Mouse (Mus musculus) urinary bladder, postnatal 10 days (tissue): ENCODE results near the gene Ica1.

ENCODE experiments used
- DNase-seq: peaks from one replicate; pipeline ENCODE4 v3.0.0; 2022; ENCODE audit warnings: low spot score

The Ica1 gene

DNA sequence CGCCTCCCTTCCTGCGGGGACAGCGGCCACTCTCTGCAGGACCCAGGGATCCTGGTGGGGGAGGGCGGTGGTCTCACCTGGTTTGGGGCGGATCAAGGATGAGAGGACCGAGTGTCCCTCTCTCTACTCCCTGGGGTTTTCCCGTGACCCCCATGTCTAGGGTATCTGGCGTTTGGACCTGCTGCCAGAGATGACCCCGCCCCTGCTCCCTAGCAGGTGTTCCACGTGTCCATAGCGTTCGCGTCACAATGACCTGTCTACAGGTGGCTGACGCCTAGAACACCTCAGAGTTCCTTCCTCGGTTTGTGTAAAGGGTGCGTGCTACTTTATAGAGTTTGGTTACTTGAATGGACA lies at the start of gene Ica1:
Ica1 (minus strand) TSS at position 193 of the 354 bp plus-strand sequence.
- no peak for DNase-seq

DNA sequence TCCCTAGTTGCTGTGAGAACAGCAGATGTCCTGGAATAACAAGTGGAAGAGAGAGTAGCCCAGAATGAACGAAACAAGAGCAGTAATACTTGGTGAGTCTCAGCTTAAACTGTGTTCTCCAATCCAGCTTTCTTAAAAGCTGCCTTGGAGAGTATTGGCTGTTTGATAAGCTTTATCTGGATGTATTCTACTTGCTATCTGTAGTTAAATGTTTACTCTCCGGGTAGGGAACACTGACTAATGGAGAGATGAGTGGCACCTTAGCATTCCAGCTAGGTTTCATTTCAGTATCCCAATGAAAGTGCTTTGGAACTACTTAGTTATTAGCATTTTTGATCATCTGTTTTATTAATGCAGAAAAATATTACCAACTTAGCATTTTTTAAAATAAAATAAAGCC lies 41.6 kb upstream of the Ica1 start:
- DNase-seq: no peak

DNA sequence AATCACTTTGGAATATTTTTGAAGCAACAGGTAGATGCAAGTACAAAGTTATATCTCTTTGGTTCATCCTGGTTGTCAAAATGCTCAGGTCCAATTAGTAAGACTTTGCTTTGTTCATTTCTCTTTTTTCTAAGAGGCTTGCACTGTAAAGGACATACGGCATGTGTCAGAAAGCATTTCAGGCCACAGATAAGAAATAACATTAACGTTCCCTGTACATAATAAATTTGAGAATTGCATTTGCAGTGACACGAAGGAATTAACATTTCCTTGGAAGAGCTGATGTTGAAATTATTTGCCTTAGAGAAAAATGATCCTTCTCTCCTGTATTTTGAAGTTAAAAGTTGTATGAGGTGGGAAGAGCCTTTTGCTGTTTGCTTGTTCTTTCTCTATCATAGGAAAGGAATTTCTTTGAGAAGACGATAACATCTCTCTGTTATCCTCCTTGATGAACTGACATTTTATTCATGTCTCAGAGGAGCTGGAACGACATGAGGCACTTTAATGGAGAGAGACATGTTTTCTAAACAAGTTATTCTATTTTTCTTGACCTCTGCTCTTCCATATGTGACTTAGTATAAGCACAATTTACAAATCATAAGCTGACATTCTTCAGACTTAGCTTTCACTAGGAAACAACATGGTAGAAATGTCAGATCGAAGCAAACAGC lies 36.2 kb upstream of the Ica1 start:
- no peak for DNase-seq

DNA sequence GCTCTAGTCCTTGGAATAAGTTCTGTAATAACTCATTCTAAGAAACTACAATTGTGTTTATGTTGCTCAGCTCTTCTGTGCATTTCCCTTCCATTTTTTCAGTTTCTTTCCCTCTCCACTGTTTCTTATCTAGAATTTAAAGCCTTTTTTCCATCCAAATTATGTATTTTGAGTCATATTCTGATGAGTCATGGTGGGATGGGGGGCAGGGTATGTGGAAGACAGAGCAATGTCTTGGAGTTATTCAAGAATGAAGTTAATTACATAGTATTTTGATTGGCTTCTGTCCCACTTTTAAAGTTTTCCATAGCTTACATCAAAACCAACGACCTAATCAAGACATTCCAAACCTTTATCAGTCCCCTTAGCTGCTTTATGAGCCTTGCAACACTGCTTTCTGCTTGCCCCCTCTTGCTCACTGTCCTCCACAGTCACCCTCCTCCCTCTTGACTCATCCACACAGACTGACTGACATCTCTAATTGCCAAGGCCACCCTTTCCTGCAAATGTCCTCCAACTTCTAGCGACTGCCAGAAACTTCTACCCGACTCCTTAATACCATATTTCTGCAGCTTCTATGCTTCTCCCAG lies 24.4 kb upstream of the Ica1 start:
- DNase-seq: no peak

DNA sequence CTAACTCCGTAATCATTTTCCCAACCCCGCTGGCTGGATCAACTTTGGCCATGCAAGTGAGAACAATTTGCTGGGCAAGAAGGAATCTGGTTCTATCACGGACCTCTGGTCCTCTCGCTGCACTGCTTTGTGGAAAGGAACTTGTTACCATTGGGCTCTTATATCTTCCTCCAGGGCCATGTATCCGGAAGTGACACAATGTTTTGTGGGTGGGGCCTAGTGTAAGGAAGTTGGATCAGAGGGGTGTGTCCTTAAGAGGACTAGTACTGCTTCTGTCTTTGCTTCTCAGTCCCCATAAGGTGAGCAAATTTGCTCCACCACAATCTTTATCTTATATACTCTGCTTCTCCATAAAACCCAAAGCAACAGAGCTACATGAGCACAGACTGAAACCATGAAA lies 14.1 kb upstream of the Ica1 start:
- no peak for DNase-seq

DNA sequence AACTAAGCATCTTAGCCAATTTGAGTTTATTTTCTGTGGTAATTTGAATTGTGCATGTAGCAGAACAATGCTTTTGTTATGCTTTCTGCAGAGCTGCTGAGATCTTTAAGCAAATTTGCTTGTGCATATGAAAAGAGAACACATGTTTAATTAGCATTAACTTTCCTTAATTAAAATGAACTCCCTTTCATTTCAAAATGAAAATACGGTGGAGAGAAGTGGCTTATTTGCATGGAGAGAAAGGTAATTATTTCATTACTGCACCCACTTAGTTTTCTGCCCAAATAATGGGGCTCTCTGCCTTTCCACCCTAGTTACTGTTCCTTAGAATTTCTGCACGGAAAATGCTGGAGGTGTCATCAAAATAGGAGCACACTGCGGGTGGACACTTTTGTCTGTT lies 13.5 kb upstream of the Ica1 start:
- DNase-seq: no peak

DNA sequence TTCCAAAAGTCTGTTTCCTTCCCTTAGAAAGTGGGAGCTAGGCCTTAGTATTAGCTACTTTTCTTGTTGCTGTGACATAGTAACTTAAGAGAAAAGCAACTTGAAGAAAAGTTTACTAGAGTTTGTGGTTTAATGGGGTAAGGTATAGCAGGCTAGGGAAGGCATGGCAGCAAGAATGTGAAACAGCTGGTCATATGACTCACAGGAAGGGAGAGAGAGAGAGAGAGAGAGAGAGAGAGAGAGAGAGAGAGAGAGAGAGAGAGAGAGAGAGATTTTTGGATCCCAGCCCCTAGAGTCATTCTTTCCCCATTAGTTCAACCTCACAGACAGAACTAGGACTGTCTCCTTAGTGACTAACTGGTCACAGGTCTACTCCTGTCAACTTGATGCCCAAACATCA lies 2.3 kb upstream of the Ica1 start:
- DNase-seq: no peak

DNA sequence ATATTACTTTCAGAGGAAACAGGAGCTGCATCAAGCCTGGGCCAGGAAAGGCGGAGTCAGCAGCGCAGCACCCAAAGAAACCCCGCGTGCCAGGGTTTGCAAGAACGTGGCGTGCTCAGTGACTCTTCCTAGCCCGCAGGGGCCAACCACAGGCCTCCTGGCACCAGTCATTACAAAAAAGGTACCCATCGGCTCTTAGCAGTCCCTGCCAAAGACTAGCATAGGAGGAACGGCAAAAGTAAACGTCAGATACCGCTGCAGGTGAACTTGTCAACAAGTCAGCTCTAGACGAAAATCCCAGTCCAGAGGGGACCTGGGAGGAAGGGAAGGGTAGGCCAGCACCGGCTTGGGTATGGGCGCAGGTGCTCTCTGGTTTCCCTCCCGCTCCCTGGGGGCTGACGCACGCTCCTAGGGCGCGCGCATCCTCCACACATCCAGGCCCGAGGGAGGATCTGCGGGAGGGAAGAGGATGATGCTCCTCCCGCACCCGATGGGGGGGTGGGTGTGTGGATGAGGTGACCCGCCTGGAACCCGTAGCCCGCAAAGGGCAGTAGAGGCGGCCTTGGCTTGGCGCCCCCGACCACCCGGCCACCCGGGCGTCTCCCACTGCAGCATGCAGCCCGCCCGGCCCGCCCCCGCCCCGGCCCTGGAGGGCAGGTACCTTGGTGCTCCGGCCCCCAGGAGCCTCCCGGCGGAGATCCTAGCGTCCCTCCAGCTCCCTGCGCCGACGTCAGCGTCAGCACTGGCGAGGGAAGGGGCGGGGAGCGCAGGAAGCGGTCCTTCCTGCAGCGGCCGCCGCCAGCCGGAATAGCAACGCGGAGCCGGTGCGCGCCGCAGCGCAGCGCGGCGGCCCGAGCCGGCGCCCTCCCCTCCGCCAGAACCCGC lies 635 bp downstream of the Ica1 start:
- DNase-seq: no peak

DNA sequence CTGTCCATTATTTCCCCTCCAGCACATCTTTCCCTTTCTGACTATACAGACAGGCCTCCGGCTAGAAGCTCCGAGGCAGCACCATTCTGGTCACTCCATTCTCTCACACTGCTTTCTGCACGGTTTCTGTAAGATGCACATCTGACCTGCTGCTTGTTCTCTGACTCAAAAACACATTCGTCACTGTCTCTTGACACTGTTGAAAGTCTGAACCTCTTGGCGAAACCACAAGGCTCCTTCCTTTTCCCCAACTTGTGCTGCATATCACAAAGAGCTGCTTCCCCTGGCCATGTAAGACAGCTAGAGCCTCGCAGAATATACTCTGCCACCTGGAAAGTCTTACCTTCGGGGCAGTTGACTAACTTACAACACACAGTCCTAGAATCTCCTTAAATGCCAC lies 6.7 kb downstream of the Ica1 start:
- no peak for DNase-seq

DNA sequence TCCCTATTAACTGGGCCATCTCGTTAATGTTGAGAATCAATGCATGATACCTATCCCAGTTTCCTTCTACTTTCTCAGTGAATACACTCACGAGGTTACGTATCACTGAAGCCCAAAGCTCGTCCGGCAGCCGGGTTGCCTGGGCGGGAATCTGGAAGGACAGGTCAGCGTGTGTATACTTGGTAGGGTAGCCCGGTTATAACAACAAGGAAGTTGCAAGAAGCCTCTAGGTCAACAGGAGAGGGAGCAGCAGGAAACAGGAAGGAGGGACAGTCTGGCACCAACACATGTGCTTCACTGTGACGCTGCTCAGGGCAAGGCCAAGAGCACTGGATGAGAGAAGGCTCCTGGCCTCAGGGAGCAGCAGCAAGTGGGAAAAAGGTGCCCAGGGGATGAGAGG lies 7.9 kb downstream of the Ica1 start:
- DNase-seq: no peak

DNA sequence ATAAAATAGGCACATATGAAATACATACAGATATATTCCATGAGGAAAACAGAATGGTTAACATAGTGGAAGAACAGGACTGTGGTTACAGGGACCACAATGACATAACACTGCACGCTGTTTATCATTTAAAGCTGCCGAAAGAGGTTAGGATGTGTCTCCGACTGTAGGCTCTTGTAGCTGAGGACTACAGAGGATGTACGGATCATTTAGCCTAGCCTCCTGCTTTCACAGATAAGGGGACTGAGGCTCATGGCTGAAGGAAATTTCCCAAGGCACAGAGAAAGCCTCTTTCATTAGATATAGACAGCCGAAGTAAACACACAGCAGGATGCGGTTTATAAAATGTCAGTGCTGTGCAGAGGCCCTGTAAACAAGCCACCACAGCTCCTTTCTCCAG lies 8.5 kb downstream of the Ica1 start:
- no peak for DNase-seq

DNA sequence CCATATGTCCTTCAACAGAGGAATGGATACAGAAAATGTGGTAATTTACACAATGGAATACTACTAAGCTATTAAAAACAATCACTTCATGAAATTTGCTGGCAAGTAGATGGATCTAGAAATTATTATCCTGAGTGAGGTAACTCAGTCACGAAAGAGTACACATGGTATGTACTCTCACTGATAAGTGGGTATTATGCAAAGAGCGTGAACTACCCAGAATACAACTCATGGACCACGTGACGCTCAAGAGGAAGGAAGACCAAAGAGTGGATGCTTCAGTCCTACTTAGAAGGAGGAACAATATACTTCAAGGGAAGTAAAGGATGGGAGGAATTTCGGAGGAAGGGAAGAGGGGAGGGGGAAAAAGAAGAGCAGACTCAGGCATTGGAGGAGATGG lies 11.6 kb downstream of the Ica1 start:
- no peak for DNase-seq

DNA sequence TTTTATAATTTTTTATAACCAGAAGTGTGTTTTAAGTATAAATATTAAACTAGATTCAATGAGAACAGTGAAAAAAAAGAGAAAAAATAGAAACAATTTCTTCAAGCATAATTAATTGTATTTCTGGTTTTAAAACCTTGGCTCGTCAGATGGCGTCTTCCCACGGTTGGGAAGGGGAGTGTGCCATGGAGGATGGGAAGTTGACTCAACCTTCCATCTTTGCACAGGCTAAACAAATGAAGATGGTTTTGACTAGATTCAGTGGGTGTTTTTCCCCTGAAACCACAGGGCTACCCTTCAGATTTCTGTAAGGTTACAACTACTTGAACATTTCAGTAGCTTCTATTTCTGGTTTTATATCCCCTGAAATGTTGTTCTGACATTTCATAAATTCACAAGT lies 12.5 kb downstream of the Ica1 start:
- no peak for DNase-seq

DNA sequence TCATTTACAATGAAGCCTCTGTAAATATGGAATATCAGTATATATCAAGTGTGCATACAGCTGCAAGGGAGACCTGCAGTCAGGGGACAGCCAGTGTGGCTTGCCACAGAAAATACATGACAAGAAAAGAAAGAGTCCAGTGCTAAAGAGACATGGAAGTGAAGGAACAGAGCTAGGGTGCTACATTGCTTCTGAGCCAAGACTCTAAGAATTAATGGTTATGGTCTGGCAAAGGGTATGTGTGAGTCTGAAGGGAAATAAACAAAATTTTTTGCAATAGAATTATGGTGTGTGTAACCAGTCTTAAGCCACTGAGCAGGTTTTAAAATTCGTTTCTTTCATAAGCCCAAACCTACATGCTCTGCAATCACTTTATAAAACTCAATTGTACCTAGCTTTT lies 13.2 kb downstream of the Ica1 start:
- DNase-seq: no peak

DNA sequence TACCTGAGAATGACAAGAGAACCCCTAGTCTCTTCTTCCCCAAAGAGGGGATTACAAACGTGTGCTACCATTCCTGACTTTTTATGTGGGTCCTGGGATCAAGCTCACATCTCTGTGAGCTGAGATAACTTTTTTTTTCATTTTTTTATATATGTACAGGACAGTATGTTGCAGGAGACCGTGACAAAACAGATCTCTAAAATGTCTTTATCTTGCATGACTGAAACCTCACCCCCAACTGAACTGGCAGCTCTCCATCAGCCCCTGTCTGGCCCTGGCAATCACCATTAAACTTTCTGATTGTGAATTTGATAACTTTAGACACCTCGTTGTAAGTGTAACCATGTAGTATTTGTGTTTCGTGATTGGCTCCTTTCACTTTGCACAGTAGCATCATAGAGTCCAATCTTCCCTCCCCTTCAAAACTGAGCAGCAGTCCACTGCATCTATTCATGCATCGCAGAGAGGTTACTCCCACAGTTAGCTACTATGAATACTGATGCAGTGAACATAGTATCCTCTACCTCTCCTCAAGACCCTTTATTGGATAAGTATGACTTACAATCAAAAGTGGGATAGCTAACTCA lies 17.5 kb downstream of the Ica1 start:
- DNase-seq: no peak

DNA sequence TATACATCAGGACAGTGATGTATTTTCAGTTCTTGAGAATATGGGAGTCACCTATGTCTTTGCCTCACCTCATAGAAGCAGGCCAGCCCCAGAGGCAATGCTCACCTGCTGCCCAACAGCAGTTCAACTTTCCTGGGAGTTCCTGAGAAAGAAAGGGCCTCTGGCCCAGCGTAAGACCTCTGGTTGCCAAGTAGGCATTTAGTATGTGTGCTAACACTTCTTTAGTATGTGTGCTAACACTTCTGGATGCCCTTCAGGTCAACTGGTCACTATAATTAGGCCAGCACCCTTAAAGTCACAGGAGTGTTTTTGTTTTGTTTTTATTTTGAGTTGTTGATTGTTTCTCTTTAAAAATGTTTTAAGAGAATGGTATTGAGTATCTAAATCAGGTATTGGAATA lies 18.4 kb downstream of the Ica1 start:
- no peak for DNase-seq

DNA sequence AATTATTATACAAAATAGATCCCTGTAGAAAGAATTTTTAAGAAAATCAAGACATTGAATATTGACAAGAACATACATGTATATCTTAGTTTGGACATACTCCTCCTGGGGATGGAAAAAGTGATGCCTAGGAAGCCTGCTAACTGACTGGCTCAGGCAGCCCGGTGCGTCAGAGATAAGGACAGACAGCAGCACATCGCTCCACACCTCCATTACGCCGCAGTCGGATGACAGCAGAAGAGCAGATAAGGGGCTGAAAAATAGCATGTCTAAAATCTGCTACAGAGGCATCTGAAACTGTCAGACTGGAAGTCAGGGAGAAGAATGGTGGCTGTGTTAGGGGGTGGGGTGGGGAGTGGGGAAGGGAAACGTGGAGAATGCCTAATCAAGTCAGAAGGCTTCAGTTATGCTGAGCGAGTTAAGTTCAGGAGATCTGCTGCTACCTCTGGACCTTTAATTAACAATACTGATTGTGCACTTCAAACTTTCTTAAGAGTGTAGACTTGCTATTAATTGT lies 22.5 kb downstream of the Ica1 start:
- no peak for DNase-seq

DNA sequence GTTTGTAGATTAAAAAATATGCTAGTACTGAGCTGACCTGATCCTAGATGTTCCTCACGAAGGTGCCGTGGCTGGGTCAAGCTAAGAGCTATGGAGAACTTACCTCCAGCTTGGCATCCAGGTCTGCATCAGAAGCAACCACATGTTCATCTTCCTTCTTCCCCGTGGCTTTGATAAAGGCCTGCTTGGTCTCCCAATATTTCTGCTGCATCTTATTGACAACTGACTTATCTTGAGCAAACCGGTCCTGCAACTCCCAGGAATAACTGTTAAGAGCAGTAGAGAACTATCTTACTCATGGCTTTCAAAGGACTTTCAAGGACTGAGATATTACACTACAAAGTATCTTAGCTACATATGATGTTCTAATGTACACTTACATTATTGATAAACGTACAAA lies 23.8 kb downstream of the Ica1 start:
- no peak for DNase-seq

DNA sequence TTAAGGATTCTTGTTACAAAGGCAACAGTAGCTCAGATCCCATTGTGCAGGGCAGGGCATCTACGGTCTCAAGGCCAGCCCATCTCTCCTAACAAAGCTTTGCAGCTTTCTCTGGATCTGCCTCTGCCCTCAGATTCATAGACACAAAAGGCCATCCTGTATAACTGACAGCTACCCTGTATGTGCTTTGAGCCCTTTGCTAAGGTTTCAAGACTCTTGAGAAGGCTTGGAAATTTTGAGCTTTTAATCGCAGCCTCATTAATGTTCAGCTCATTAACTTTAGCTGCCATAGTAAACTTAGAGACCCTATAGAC lies 24.6 kb downstream of the Ica1 start:
- no peak for DNase-seq

DNA sequence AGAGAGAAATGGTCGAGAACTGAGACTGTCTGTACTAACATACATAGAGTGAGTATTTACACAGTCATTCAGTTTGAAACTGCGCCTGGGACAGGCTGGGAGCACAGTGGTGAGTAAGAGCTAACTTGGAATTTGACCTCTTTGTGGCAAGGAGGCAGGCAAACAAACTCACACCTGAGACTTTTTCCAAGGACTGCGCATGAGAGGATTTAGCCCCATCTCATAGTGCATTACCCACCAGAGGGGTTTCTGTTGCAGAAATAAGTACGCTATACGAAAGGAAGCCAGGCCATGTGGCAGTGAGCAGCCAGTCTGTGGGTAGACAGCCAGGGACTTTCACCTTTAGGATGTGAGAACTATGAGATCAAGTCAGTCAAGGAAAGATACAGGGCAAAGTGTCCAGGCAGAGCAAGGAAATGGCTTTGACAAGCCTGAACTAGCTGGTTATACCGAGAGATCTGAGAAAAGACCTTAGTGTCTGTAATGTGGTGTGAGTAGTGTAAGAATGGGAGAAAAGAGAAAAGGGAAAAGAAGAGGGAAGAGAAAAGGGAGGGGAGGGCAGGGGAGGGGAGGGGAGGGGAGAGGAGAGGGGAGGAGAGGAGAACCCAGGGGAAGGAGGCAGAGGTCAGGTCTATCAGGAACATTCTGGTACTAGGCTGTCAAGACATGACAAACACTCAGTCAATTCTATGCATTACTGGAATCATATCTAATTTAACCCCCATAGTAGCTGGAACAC lies 25.1 kb downstream of the Ica1 start:
- DNase-seq: no peak

DNA sequence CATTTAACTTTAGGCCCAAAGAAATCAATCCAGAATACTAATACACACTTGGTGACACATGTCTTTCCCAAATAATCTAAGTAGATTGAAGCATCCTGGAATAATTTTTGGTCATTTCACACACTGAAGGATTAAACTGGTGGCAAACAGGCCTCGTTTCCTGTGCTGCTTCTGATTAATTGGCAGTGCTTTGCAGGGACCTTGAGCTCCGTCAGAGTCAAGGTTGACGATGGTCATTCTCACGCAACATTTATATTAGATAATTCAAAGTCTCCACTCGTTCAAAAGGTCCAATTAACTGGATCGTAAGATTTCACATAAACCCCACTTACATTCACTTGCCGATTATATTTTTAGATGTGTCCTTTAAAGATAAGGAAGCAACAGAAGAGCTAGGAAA lies 33.4 kb downstream of the Ica1 start:
- DNase-seq: no peak

DNA sequence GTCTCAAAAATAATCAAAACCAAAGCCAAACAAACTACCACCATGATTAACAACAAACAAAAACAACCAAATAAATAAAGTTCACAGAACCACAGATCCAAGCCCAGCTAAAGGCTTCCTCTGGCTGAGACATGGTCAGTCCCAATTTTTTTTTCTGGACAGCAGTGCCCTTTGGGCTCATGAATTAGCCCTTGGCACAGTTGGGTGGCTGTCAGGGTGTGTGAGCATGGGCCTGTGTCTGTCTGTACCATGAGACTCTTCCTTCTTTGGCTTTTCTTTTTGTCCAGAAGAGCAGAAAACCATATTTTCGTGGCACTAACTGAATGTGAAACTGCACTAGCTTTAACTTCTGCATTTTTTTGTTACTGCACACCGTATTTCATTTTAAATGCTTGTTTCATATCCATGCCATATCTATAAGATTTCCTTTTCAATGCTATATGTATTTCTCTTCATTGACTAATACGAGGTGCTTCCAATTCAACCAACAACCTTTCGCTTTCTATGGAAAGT lies 34.0 kb downstream of the Ica1 start:
- DNase-seq: no peak
